8 mouse cellular contexts compared by ENCODE assay signal in the genomic region with DNA sequence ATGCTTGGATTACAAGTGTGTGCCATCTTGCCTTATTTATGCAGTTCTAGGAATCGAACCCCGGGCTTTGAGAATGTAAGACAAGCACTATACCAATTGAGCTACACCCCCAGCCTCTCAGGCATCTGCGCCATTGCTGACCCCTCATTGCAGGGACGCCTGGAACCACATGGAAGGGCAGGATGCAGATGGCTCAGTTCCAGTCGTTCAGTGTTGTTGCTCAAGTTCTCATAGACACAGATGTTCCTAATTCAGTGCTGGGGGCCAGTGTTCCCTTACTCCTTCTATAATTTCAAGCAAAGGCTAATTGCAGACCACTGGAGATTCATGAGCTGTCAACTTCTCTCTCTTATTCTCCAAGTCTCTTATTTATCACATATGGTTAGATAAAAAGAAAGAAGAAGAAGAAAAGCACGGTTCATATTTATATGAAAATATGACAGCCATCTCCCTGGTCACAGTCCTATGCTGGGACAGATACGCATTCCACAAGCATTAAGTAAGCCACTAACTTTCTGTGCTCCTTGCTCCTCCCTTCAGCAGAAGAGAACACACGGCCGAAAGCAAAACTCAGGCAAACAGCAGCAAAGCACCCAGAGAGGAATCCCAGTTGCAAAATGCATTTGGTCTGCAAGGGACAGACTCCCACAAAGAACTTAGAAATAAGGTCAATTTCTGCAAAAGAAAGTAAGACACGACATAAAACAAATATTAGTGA. TPM values are rescaled to one million over a fixed set of nuclear protein-coding genes. Genes with fewer than 3 reads are reported as not detected.
A peak's percentile ranks its signal among the peaks of the same experiment; 100 is the strongest.
DNase-seq lines count a peak whose midpoint lies in the region; ATAC-seq and TF ChIP-seq lines count a peak whose summit lies in the region.

No protein-coding gene starts in this region.

- 39% methylated on average over 10 of the region's 10 CpGs for WGBS in intestine, embryonic 14.5 days
- 30% methylated on average over 10 of the region's 10 CpGs for WGBS in liver, embryonic 16.5 days (ENCODE audit: insufficient replicate concordance)
- WGBS in forebrain, postnatal 0 days: 70% methylated on average over 10 of the region's 10 CpGs

- H3K4me3 ChIP-seq in brown adipose tissue, adult 24 weeks (ENCODE audit: insufficient read depth, low read depth, low read length): no peak overlapping the region
- H3K4me3 ChIP-seq in intestine, embryonic 14.5 days (ENCODE audit: low read depth, low read length): no peak overlapping the region
- H3K4me3 ChIP-seq in liver, embryonic 16.5 days (ENCODE audit: low read depth, low read length): no peak overlapping the region
- no peak overlapping the region for H3K4me3 ChIP-seq in forebrain, postnatal 0 days (ENCODE audit: low read depth, low read length)

- H3K4me1 ChIP-seq in brown adipose tissue, adult 24 weeks (ENCODE audit: control insufficient read depth, insufficient read depth, insufficient read length, low read length): peaks cover 16% of the 10 kb centered on the region
- H3K4me1 ChIP-seq in intestine, embryonic 14.5 days (replicated peaks; ENCODE audit: control insufficient read depth, insufficient read depth, low read length): peaks cover 22% of the 10 kb centered on the region
- H3K4me1 ChIP-seq in liver, embryonic 16.5 days (ENCODE audit: control insufficient read depth, low read depth, low read length): peaks cover 16% of the 10 kb centered on the region
- peaks cover 3% of the 10 kb centered on the region; the same call in 1 of the 2 replicates for H3K4me1 ChIP-seq in forebrain, postnatal 0 days (ENCODE audit: insufficient read depth)

- TF ChIP-seq CTCF in forebrain, postnatal 0 days (IDR thresholded peaks at IDR 0.05; ENCODE audit: low read depth): no peak

- ATAC-seq in intestine, embryonic 14.5 days (replicated peaks; ENCODE audit: low FRiP score, low TSS enrichment, low read depth): 0 out of 2 replicates have a peak, but pooled peaks have one; percentile 56
- 0 out of 2 replicates have a peak, but pooled peaks have one; percentile 37 for ATAC-seq in liver, embryonic 16.5 days (ENCODE audit: low read depth)
- ATAC-seq in forebrain, postnatal 0 days: no peak

- H3K36me3 ChIP-seq in intestine, embryonic 14.5 days (ENCODE audit: control insufficient read depth, insufficient read depth, low read length): no peaks in the 10 kb centered on the region
- H3K36me3 ChIP-seq in liver, embryonic 16.5 days (ENCODE audit: control insufficient read depth, insufficient read depth): no peaks in the 10 kb centered on the region
- 0 out of 2 replicates have a peak, but pooled peaks cover 4% of the 10 kb centered on the region for H3K36me3 ChIP-seq in forebrain, postnatal 0 days (ENCODE audit: insufficient read depth)

- H3K9ac ChIP-seq in intestine, embryonic 14.5 days (ENCODE audit: low read length): no peak overlapping the region
- no peak overlapping the region for H3K9ac ChIP-seq in liver, embryonic 16.5 days (ENCODE audit: low read depth, low read length)
- no peak overlapping the region for H3K9ac ChIP-seq in forebrain, postnatal 0 days

- H3K4me2 ChIP-seq in intestine, embryonic 14.5 days (ENCODE audit: low read length): no peak overlapping the region
- H3K4me2 ChIP-seq in liver, embryonic 16.5 days (ENCODE audit: low read depth, low read length): peak overlapping the region; percentile 50
- H3K4me2 ChIP-seq in forebrain, postnatal 0 days (ENCODE audit: low read depth): no peak overlapping the region

- no peaks in the 10 kb centered on the region for H3K27me3 ChIP-seq in intestine, embryonic 14.5 days (replicated peaks; ENCODE audit: control insufficient read depth, insufficient read depth, low read length)
- no peaks in the 10 kb centered on the region for H3K27me3 ChIP-seq in liver, embryonic 16.5 days (ENCODE audit: control insufficient read depth, insufficient read depth, low read depth, low read length)
- no peaks in the 10 kb centered on the region for H3K27me3 ChIP-seq in forebrain, postnatal 0 days (ENCODE audit: insufficient read depth, low read length)

- H3K27ac ChIP-seq in brown adipose tissue, adult 24 weeks (replicated peaks; ENCODE audit: low read depth, low read length): peak overlapping the region; percentile 49
- peak overlapping the region; percentile 71 for H3K27ac ChIP-seq in intestine, embryonic 14.5 days (ENCODE audit: low read depth)
- peak overlapping the region; percentile 29 for H3K27ac ChIP-seq in liver, embryonic 16.5 days (ENCODE audit: low read length)
- H3K27ac ChIP-seq in forebrain, postnatal 0 days (ENCODE audit: low read depth, low read length): no peak overlapping the region

- no peaks in the 10 kb centered on the region for H3K9me3 ChIP-seq in intestine, embryonic 14.5 days (ENCODE audit: control insufficient read depth, low read length)
- no peaks in the 10 kb centered on the region for H3K9me3 ChIP-seq in liver, embryonic 16.5 days (replicated peaks; ENCODE audit: control insufficient read depth, low read length)
- H3K9me3 ChIP-seq in forebrain, postnatal 0 days (ENCODE audit: low read length): no peaks in the 10 kb centered on the region

- peak; percentile 39 for DNase-seq in 416B (ENCODE audit: low read depth)
- DNase-seq in intestine, embryonic 14.5 days (ENCODE audit: low spot score): no peak
- no peak for DNase-seq in natural killer cell, adult 2 months (ENCODE audit: low spot score in 2 of 2)
- DNase-seq in thymus, postnatal 4 days: no peak
- no peak for DNase-seq in spleen, postnatal 10 days (ENCODE audit: low spot score in 2 of 2)
- DNase-seq in forebrain, postnatal 0 days: no peak

RNA-seq across cellular contexts. Expression of gene Crtc3, which starts 22.3 kb away (rescaled TPM):
- 5.2 and 9.5 TPM in 2 replicates for polyA plus RNA-seq in brown adipose tissue, adult 24 weeks (2012; ENCODE audit: insufficient read depth, insufficient read length, missing spikeins)
- 19.6 and 19.8 TPM in 2 replicates for polyA plus RNA-seq in intestine, embryonic 14.5 days (2014; fragmentation: Nextera tagmentation; extraction: Ambion mirVana)
- 3.7 and 4.3 TPM in 2 replicates for polyA plus RNA-seq in liver, embryonic 16.5 days (2015; fragmentation: Nextera tagmentation; extraction: Ambion mirVana)
- total RNA-seq in forebrain, postnatal 0 days (2014; rRNA removed): 14.8 and 17.8 TPM in 2 replicates
- 10.6 and 14.2 TPM in 2 replicates for polyA plus RNA-seq in forebrain, postnatal 0 days (2015; fragmentation: Nextera tagmentation; extraction: Ambion mirVana)
